Mouse (Mus musculus): ENCODE results near the gene Trim65. TPM values are rescaled to one million over a fixed set of nuclear protein-coding genes. Genes with fewer than 3 reads are reported as not detected.

Gene Trim65
- polyA plus RNA-seq, 1 experiment from 2014 or later, result 6.1 TPM

DNA sequence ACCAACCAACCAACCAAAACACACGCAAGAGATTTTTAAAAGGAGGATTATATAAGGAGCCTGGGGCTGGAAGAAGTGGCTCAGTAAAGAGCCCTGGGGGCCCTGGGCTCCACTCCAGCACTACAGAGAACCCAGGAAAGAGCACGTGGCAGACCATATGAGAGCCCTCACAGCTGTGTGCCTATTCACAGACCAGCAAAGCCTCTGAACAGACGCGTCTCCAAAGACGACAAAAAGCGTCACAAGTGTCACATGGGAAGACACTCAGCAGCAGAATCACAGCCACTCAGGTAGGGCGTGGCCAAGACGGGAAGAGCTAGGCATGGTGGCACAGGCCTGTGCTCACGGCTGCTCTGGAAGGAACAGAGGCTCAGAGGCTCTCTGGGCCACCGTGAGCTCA is 31.2 kb upstream of the Trim65 start:
- Histone ChIP-seq H3K36me3 (peaks cover 56% of the 10 kb centered on the region), H3K27me3 (no peaks in the 10 kb centered on the region), H3K4me2 (replicated peaks) (no peak overlapping the region), H3K9me3 (replicated peaks) (no peaks in the 10 kb centered on the region), H3K4me1 (peaks cover 27% of the 10 kb centered on the region), H3K27ac (replicated peaks) (peak overlapping the region; percentile 79), H3K4me3 (replicated peaks) (no peak overlapping the region), H3K9ac (no peak overlapping the region)
- ATAC-seq (ENCODE audit: insufficient number of reproducible peaks, low FRiP score, low TSS enrichment, low read depth), result no peak
- WGBS, result 54% methylated on average over 10 of the region's 10 CpGs

DNA sequence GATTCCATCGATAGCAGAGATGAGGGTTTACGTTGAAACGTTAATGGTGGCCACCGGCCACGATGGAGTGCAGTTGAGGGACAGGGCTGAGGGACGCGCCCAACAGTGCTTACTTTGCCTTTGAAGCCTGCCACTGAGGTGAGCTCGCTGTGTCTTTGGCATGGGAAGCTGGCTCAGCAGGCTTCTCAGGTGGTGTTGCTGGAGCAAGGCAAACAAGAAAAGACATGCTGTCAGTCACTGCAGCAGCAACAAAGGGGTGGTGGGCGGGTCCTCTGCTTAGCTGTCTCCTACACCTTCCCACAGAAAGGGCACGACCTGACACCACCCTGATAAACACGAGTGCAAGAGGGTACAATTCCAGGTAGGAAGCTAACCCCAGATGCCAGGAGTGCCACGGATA is 30.4 kb upstream of the Trim65 start:
- WGBS, result 59% methylated on average over 12 of the region's 12 CpGs
- H3K4me2 ChIP-seq (replicated peaks), result no peak overlapping the region
- peak; percentile 52; the same call in 1 of the 2 replicates for ATAC-seq (ENCODE audit: insufficient number of reproducible peaks, low FRiP score, low TSS enrichment, low read depth)

DNA sequence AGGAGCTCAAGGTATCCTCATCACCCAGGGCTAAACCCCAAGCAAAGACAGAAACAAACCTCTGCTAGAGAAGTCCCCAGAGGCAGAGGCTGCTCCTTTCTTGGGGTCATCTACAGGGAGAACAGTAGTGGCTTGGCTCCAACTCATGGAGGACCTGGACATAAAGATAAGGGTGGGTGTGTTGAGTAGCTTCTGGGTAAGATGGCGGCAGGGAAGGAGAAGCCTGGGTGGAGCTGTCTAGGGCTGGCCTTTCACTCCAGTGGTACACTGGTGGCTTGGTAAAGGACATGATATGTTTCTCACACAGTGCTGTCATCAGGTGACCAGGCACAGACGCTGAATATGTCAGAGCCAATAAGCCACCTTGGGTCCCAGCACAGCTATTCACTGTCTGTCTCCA is 20.0 kb upstream of the Trim65 start:
- WGBS, result 96% methylated on average over 2 of the region's 2 CpGs
- peaks cover 97% of the 10 kb centered on the region for H3K36me3 ChIP-seq
- H3K9ac ChIP-seq, result no peak overlapping the region
- no peak overlapping the region for H3K27ac ChIP-seq (replicated peaks)
- no peaks in the 10 kb centered on the region for H3K9me3 ChIP-seq (replicated peaks)
- no peak overlapping the region for H3K4me2 ChIP-seq (replicated peaks)
- no peaks in the 10 kb centered on the region for H3K4me1 ChIP-seq
- no peak for ATAC-seq (ENCODE audit: insufficient number of reproducible peaks, low FRiP score, low TSS enrichment, low read depth)
- no peak overlapping the region for H3K4me3 ChIP-seq (replicated peaks)
- no peaks in the 10 kb centered on the region for H3K27me3 ChIP-seq

More for the DNA sequence above, 30.4 kb upstream of the Trim65 start:
- no peaks in the 10 kb centered on the region for H3K27me3 ChIP-seq
- H3K9ac ChIP-seq, result no peak overlapping the region
- peak overlapping the region; percentile 79 for H3K27ac ChIP-seq (replicated peaks)
- no peak overlapping the region for H3K4me3 ChIP-seq (replicated peaks)
- peaks cover 19% of the 10 kb centered on the region for H3K4me1 ChIP-seq
- peaks cover 64% of the 10 kb centered on the region for H3K36me3 ChIP-seq
- no peaks in the 10 kb centered on the region for H3K9me3 ChIP-seq (replicated peaks)

DNA sequence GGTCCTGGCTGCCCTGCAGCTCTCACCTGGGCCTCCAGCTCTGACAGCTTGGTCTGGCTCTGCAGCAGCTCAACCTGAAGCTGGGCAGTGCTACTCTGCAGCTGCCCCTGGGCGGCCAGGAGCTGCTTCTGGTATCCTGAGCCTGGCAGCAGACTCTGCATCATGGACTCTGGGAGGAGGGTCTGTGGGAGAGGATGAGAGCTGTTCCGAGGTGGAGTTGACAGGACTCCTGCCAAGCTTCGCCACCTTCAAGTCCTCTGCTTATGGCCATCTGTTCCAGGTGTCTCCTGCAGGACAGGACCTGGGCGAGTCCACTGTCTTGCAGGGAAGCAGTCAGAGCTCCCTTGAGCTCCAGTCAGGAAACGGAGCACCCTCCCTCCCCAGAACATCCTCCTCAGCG is 18.4 kb upstream of the Trim65 start:
- Histone ChIP-seq H3K4me2 (replicated peaks) (no peak overlapping the region), H3K9me3 (replicated peaks) (no peaks in the 10 kb centered on the region), H3K36me3 (peaks cover 97% of the 10 kb centered on the region), H3K27me3 (no peaks in the 10 kb centered on the region), H3K9ac (no peak overlapping the region), H3K27ac (replicated peaks) (no peak overlapping the region), H3K4me3 (replicated peaks) (no peak overlapping the region), H3K4me1 (0 out of 2 replicates have a peak, but pooled peaks cover 4% of the 10 kb centered on the region)
- 76% methylated on average over 6 of the region's 6 CpGs for WGBS
- no peak for ATAC-seq (ENCODE audit: insufficient number of reproducible peaks, low FRiP score, low TSS enrichment, low read depth)

DNA sequence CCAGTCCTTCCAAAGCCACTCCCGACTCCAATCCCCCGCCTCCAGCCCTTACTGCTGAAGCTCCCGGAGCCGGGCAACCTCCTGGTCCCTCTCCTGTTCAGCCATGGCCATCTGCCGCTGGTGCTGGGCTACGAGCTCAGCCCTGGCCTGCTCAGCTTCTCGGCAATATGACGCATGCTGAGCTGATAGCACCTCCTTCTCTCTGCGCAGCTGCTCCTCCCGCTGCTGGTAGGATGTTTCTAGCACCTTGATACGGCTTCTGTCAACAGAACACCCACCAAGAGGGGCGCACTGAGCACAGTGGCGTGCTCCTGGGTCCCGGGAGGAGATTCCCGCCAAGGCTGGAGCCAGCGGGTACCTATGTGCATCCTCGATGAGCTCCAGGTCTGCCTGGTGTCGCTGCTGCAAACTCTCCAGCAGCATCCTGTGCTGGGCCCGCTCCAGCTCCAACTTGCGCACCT is 17.9 kb upstream of the Trim65 start:
- Histone ChIP-seq H3K36me3 (peaks cover 97% of the 10 kb centered on the region), H3K4me3 (replicated peaks) (no peak overlapping the region), H3K4me1 (0 out of 2 replicates have a peak, but pooled peaks cover 4% of the 10 kb centered on the region), H3K4me2 (replicated peaks) (no peak overlapping the region), H3K27me3 (no peaks in the 10 kb centered on the region), H3K9me3 (replicated peaks) (no peaks in the 10 kb centered on the region), H3K9ac (no peak overlapping the region), H3K27ac (replicated peaks) (no peak overlapping the region)
- ATAC-seq (ENCODE audit: insufficient number of reproducible peaks, low FRiP score, low TSS enrichment, low read depth), result no peak
- WGBS, result 70% methylated on average over 20 of the region's 20 CpGs

DNA sequence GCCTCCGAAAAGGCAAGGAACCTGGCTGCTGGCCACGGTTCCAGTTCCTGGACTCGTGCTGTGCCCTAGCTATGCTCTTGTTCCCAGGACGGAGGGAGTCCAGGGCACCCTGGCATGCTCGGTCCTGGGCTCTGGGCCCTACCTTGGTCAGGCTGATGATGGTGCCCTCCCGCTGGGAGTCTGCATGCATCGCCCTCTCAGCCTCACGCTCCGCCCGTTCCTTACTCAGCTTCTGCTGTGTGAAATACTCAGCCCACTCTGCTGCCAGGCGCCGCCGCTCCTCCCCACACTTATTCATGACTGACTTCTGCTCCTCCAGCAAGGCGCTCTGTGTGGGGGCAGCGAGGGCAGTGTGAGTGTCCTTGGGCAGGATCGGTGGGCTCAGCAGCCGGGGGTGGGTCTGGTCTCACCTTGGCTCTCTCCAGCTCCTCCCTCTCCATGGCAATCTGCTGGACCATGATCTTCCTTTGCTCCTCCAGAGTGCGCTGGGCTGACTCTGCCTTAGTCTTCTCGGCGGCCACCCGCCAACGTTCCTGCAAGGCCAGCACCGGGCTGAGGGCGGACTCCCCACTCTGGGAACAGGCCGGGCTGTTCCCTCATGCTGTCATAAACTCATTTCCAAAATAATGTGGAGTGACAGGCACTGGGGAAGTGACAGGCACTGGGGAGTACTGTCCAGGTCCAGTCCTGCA is 15.5 kb upstream of the Trim65 start:
- WGBS, result 78% methylated on average over 25 of the region's 25 CpGs
- peaks cover 97% of the 10 kb centered on the region for H3K36me3 ChIP-seq

DNA sequence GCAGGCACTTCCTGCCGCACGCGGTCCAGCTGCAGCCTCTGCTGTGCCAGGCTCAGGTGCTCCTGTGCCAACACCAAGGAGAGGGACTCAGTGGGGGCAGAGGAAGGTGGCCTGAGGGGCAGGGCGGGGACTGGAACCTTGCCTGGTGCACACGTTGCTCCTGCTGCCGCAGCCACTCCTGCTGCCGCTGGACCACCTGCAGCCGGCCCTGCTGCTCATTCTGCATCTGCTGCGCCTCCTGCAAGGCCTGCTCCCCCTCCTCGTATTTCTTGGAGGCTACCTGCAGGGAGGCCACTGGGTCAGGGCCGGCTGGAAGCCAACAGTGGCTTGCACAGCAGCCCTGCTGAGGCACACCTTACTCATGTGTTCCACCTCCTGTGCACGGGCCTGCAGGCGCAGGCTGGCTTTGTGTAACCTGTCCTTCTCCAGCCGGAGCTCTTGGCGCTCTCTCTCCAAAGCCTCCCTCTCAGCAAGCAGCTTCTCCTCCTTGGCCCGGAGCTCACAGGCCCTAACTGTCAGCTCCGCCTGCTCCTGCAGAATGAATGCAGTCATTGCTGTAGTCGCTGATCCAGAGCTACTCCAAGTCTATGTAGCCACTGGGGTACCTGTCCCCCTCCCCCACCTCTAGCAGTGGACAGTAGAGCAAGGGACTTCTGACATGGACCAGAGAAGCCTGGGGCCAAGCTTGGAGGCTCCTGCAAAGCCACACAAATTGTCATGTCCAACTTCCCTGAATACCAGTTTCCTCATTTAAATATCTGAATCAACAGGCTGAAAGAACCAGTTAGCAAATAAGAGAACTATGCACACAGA is 14.8 kb upstream of the Trim65 start:
- no peaks in the 10 kb centered on the region for H3K9me3 ChIP-seq (replicated peaks)
- H3K4me2 ChIP-seq (replicated peaks), result no peak overlapping the region
- no peak overlapping the region; the same call in 1 of the 2 replicates for H3K27ac ChIP-seq (replicated peaks)
- no peak overlapping the region for H3K9ac ChIP-seq
- H3K27me3 ChIP-seq, result no peaks in the 10 kb centered on the region
- no peak overlapping the region for H3K4me3 ChIP-seq (replicated peaks)
- no peak for ATAC-seq (ENCODE audit: insufficient number of reproducible peaks, low FRiP score, low TSS enrichment, low read depth)
- H3K4me1 ChIP-seq, result 0 out of 2 replicates have a peak, but pooled peaks cover 4% of the 10 kb centered on the region
- H3K36me3 ChIP-seq, result peaks cover 90% of the 10 kb centered on the region
- WGBS, result 62% methylated on average over 18 of the region's 18 CpGs

More for the DNA sequence above, 15.5 kb upstream of the Trim65 start:
- Histone ChIP-seq H3K9me3 (replicated peaks) (no peaks in the 10 kb centered on the region), H3K27ac (replicated peaks) (no peak overlapping the region), H3K9ac (no peak overlapping the region), H3K4me1 (0 out of 2 replicates have a peak, but pooled peaks cover 4% of the 10 kb centered on the region), H3K27me3 (no peaks in the 10 kb centered on the region), H3K4me2 (replicated peaks) (no peak overlapping the region), H3K4me3 (replicated peaks) (no peak overlapping the region)
- ATAC-seq (ENCODE audit: insufficient number of reproducible peaks, low FRiP score, low TSS enrichment, low read depth), result no peak

DNA sequence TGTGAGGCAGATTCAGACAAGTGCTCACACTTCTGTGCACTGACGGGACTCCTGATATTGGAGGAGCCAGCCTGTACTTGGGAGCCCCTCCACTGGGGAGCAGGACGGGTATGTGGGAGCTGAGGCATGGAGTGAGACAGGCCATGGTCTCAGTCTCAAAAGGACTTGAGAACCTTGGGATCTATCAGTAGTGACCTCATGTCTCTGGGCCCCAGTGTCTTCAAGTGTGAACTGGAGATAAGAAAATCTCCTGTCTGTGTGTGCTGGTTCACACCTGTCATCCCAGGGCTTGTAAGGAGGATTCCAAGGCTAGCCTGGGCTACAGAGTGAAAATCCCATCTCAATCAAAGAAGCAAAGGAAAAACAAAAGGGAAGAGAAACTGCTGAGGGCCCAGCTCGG is 12.5 kb upstream of the Trim65 start:
- no peak overlapping the region for H3K4me3 ChIP-seq (replicated peaks)
- no peak for ATAC-seq (ENCODE audit: insufficient number of reproducible peaks, low FRiP score, low TSS enrichment, low read depth)
- H3K4me2 ChIP-seq (replicated peaks), result no peak overlapping the region
- H3K27me3 ChIP-seq, result no peaks in the 10 kb centered on the region
- peaks cover 71% of the 10 kb centered on the region for H3K36me3 ChIP-seq
- WGBS, result 88% methylated on average over 3 of the region's 3 CpGs
- H3K9ac ChIP-seq, result no peak overlapping the region
- H3K4me1 ChIP-seq, result peaks cover 10% of the 10 kb centered on the region; the same call in 1 of the 2 replicates
- no peak overlapping the region for H3K27ac ChIP-seq (replicated peaks)
- no peaks in the 10 kb centered on the region for H3K9me3 ChIP-seq (replicated peaks)

DNA sequence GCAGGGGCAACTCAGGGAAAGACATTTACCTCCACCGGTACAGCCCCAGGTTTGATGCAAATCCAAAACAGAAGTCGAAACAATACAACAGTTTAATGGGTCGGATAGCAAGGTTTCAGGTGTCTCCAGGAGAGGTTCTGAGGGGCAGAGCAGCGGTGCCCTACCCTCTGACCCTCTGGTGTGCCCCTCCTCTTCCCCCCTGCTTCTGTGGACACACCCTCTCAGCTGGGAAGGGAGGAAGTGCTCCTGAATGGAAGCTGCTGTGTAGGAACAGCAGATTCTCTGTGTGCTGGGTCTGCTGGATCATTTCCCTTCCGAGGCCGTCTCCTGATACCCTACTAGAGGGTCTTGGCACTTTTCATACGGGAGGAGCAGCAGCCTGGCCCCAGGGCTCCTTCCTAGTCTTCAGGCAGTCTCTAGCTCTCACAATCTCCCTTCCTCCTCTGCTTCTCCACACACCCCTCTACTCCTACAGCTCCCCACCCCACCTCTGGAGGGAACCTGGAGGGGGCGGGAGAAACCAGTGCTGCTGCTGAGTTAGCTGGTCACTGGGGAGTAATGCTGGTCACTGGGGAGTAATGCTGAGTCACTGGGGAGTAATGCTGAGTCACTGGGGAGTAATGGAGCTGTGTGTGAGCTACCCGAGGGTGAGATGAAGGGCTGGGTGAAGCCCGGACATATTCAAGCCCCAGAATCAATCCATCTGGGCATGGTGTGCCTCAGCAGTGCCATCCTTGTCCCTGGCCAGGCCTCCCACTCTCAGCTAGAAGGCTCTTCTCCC is 11.5 kb upstream of the Trim65 start:
- Histone ChIP-seq H3K27me3 (no peaks in the 10 kb centered on the region), H3K4me2 (replicated peaks) (no peak overlapping the region), H3K9ac (no peak overlapping the region), H3K9me3 (replicated peaks) (no peaks in the 10 kb centered on the region), H3K27ac (replicated peaks) (no peak overlapping the region), H3K36me3 (peaks cover 60% of the 10 kb centered on the region), H3K4me1 (peaks cover 18% of the 10 kb centered on the region), H3K4me3 (replicated peaks) (no peak overlapping the region)
- no peak for ATAC-seq (ENCODE audit: insufficient number of reproducible peaks, low FRiP score, low TSS enrichment, low read depth)
- 53% methylated on average over 10 of the region's 10 CpGs for WGBS

DNA sequence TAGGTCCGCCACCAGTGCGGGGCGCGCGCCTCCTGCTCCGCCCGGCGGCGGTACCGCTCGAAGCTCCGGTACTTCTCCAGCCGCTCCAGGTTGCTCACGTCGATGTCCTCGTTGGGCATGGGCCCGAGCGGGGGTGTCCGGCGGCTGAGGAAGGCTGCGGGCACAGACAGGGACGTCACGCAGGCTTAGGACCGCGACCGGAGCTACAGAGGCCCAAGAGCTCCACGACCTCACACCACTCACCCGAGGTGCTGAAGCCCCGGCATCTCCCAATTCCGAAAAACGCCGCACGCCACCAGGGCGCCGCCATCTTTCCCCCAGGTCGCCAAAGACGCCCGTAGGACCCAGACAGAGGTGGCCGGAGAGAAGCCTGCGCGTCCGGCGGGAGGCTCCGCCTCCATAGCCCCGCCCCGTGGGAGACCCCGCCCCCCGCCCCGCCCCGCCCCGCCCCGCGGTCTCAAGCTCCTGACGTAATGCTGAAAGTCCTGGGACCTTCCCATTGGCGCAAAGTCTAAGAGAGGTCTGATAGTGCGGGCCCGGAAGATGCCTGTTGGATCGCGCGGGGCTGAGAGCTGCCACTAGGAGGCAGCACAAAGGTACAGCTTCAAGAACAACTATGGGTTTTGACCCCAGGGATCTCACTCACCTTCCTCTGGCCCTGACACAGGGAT is 7.7 kb upstream of the Trim65 start, which contains the start of gene Mrpl38:
Gene Mrpl38, minus strand, starts transcription at position 401 of the 671 bp plus-strand sequence.
- ATAC-seq (ENCODE audit: insufficient number of reproducible peaks, low FRiP score, low TSS enrichment, low read depth), result peak; percentile 95
- H3K27me3 ChIP-seq, result no peaks in the 10 kb centered on the region
- H3K4me3 ChIP-seq (replicated peaks), result peak within 1 kb of the TSS; percentile 94
- WGBS, result under 1% methylated on average over 60 of the region's 60 CpGs
- peak within 1 kb of the TSS; percentile 80 for H3K27ac ChIP-seq (replicated peaks)
- peak within 1 kb of the TSS; percentile 71 for H3K4me2 ChIP-seq (replicated peaks)
- no peaks in the 10 kb centered on the region for H3K9me3 ChIP-seq (replicated peaks)
- H3K9ac ChIP-seq, result peak within 1 kb of the TSS; percentile 87
- peaks cover 20% of the 10 kb centered on the region for H3K4me1 ChIP-seq
- H3K36me3 ChIP-seq, result peaks cover 46% of the 10 kb centered on the region

Data from embryonic facial prominence, embryonic 15.5 days (tissue).